Mouse (Mus musculus) adrenal gland, postnatal 36 days (tissue): ENCODE data around the gene Prss3. TPM values are rescaled to one million over a fixed set of nuclear protein-coding genes. Genes with fewer than 3 reads are reported as not detected.
"Not testable (repeated sequence)": the region's sequence is repeated elsewhere in the genome, so short reads cannot be mapped to it uniquely, and the experiment has no call there.

Experiments
- DNase-seq, 2 experiments: peaks; one replicate each; pipeline ENCODE4 v3.0.0; 2021; ENCODE audit warnings: mixed read lengths in 1 of 2
- long read RNA-seq, 2 experiments: library from polyadenylated mRNA; stranded (forward); transcript quantifications; one replicate each; pipeline ENCODE4 v2.0.0; 2021; ENCODE audit warnings: borderline sequencing depth in 2 of 2
- total RNA-seq, 2 experiments: library from RNA; stranded (reverse); gene quantifications; 2 replicates each; pipeline ENCODE4 v1.2.3; 2021

Prss3 gene
- total RNA-seq, result not detected
- long read RNA-seq, experiment 1, result 0 reads
- long read RNA-seq, experiment 2, partial matches to known transcripts, result 1 of 5 reads
- long read RNA-seq, experiment 2, other reads (novel, unspliced or antisense), result 0 of 5 reads

DNA sequence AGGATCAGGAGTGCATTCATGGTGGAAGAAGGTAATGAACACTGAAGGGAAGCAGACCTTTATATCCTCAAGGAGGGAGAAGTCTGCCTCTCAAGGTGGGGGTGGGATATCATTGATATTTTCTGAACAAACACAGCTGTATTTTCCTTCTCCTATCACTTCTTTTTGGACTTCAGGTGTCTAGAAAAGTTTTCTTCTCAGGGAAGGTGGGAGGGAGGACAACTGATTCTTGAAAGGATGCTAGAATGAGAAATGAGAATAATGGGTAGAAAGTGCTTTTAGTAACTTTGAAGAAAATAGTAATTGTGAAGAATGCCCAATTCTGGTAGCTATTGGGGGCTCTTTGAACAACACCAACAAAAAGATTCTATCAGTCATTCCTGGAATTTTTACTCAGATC is at the start of gene Prss3:
TSS of gene Prss3 (minus strand) at position 101 of the 400 bp plus-strand sequence.
- DNase-seq, result not testable (repeated sequence)

DNA sequence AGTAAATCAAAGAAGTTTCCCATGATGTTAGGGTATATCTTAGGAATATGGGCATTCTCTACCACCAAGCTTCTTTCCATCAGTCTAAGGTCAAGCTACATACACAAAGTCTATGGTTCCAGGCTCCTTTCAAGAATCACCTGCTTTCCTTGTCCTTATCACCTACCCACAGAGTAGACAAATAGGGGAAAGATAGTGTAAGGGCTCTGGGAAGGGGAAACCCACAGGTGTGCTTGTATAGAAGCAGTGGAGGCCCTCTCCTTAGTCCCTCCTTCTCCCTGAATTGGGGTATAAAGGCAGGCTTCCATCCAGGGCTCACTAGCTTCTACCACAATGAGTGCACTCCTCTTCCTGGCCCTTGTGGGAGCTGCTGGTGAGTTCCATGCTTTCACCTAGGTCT is 14.6 kb upstream of the Prss3 start, which contains the start of gene Gm5771:
TSS of gene Gm5771 (plus strand) at position 301 of the 400 bp plus-strand sequence.
- not testable (repeated sequence) for DNase-seq

DNA sequence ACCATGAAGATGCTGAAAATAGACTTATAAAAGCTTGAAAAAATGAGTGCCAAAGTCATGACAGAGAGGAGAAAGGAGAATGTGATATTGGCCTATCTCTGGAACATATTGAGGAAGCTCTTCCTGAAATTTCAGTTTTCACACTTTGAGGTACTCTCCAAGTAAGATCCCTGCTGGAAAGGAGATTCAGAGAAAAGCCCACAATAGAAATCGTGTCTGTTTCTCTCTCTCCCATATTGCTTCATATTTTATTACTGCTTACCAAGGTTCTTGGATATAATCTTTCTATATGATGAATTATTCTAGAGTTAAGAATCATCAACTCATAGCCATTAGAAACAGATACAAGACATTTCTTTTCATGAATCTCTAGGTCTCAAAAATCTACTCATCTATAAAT is 14.2 kb upstream of the Prss3 start:
- not testable (repeated sequence) for DNase-seq

DNA sequence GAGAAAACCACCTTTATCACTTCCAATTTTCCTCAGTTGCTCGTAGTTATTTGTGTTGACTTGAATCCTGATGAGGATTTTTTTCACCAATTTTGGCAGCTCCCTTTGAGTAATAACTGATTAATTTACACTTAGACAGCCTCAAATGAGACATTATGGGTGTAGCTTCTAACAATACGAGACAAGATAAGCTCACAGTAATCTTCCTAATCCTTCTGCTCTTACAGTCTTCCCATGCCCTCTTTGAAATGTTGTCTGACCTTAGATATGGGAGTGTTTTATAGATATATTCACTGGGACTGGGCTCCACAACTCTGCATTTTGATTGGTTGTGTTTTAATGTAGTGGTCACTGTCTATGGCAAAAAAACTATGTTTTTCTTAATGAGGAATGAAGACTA is 9.3 kb upstream of the Prss3 start:
- DNase-seq, result no peak

DNA sequence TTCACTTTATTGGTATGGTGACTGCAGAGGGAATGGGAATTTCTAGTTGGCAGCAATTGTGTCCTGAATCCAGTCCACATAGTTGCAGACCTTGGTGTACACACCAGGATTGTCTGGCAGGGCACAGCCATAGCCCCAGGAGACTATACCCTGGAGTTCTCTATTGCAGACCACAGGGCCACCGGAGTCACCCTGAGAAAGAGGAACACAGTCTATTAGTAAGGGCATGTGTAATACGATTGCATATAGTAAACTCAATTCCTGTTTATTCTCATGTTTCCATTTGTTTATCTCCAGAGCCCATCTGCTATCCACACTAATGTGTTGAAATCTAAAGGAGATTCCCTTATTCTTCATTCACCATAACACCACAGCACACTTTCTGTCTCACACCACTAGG is 3.7 kb downstream of the Prss3 start:
- not testable (repeated sequence) for DNase-seq

DNA sequence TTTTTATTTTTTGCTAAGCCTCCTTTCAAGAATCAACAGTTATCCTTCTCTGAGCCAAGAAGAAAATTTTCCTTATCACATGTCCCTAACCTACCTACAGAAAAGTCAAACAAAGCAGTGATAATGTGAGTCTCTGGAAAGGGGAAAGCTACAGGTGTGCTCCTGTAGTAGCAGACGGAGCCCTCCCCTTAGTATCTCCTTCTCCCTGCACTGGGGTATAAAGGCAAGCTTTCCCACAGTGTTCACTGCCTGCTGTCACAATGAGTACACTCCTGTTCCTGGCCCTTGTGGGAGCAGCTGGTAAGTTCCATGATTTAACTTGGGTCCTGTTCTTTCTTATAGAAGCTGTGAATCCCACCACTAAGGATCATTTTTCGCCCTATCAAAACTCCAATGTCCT is 23.5 kb downstream of the Prss3 start, which contains the start of gene Try10:
TSS of gene Try10 (plus strand) at position 174 of the 400 bp plus-strand sequence.
- DNase-seq, result no peak

Other genes starting within 250 kb of the Prss3 start
- not detected for gene Try4, start 75.4 kb downstream of the Prss3 start, total RNA-seq
- not detected for gene Try5, start 60.8 kb downstream of the Prss3 start, total RNA-seq
- gene Try10, start 23.6 kb downstream of the Prss3 start, total RNA-seq, result not detected
- not detected for gene Gm5771, start 14.7 kb upstream of the Prss3 start, total RNA-seq
- not detected for gene Gm10334, start 68.5 kb upstream of the Prss3 start, total RNA-seq
- not detected for gene Prss1, start 81.3 kb upstream of the Prss3 start, total RNA-seq
- not detected for gene Prss2, start 144.1 kb upstream of the Prss3 start, total RNA-seq
- 10 to 100 TPM in 1 of 2 experiments, 1 to 10 TPM in 1; 4.4 to 19.0 TPM for gene Ephb6, start 227.8 kb upstream of the Prss3 start, total RNA-seq